Mouse (Mus musculus) heart, adult 2 months (tissue): Measurements from ENCODE around the gene Inha.

Experiments
- CTCF ChIP-seq: fragments of 200-600 bp; IDR thresholded peaks from 2 replicates; pipeline ENCODE4 v1.8.1; 2022; ENCODE audit warnings: antibody characterized with exemption, mild to moderate bottlenecking, moderate library complexity
- EP300 ChIP-seq: fragments of 200-500 bp; IDR thresholded peaks from 2 replicates; pipeline ENCODE4 v1.6.1; 2011; ENCODE audit warnings: low read depth, low read length, control low read depth; ENCODE audit not compliant: insufficient read depth

- TF ChIP-seq EP300 (no peak), CTCF (no peak)
These were observed at the start of gene Inha for GRCm38 (mm10) chr1:75507006-75507405.
